Mouse (Mus musculus): ENCODE data around the gene Cep112.

DNA sequence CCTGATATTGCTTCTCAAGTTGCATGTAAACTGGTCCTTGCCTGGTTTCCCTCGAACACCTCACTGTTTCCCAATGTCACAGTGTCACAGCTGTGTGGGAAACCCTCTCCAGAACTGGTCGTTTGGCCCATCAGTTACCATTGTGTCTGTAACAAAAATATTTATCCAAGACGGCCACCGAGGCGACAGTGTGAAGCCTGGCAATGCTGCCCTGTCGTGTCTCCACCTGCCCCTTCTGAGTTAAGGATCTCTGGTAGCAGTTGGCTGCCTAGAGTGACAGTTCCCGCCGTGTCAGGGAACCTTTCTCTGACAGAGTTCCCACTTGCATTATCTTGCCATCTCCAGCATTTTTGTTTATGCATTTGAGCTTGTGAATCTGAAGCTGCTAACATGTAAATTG lies 440.8 kb downstream of the Cep112 start:
- TF ChIP-seq CTCF (conservative IDR thresholded peaks at IDR 0.05; ENCODE audit: low read length) (no peak), NANOG (IDR thresholded peaks at IDR 0.05; ENCODE audit: borderline replicate concordance, low read length) (no peak)

Data from E14TG2a.4 (cell line).